Mouse (Mus musculus): ENCODE data around the gene Ptpn6.

DNA sequence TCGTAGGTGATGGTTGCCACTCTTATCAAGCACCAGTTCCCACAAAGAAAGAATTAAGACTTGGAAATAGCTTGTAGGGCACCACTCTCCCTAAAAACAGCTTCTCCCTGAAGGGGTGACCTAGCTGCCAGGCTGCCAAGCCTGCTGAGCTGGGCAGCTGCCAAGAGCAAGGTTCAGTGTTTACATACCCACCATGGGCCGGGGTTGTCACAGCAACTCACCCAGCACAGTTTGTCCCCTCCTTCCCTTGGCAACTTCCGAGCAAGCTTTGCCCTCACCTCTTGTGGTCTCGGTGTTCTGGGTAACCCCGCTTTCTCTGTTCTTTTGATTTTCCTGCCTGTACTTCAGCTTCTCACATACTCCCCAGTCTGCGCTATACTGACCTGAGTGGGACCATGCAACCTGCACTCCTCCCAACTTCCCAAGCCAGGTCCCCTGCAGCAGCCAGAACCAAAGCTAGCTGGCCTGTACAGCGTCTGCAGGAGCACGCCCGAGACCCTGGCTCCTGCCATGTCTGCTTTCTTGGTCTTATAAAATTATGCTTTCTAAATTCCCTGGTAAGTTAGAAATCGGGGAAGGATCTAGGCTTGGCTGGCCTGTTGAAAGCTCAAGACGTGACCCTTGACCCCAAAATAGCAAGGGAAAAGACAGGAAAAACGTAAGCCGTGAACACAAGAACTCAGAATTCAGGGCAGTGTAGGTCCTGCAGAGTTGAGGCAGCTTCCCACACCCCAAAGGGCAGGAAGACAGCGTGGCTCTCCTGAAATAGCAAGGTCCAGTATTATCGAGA, 44.2 kb downstream of the Ptpn6 start:
- TF ChIP-seq CTCF (IDR thresholded peaks at IDR 0.05 in 2 of 3, conservative IDR thresholded peaks at IDR 0.05 in 1 of 3; ENCODE audit: control insufficient read depth in 1 of 3, insufficient read depth in 1 of 3, low read depth in 2 of 3, low read length in 3 of 3, poor library complexity in 1 of 3, severe bottlenecking in 1 of 3) = no peak
- TF ChIP-seq MAZ (IDR thresholded peaks at IDR 0.05; ENCODE audit: low read depth, low read length) = no peak
- TF ChIP-seq TCF12 (IDR thresholded peaks at IDR 0.05; ENCODE audit: low read depth, low read length) = no peak
- TF ChIP-seq MAFK (IDR thresholded peaks at IDR 0.05; ENCODE audit: borderline replicate concordance, low read depth, low read length) = no peak
- TF ChIP-seq POLR2AphosphoS2 (IDR thresholded peaks at IDR 0.05; ENCODE audit: low read length) = no peak
- no peak for TF ChIP-seq ZKSCAN1 (IDR thresholded peaks at IDR 0.05; ENCODE audit: low read depth, low read length)
- TF ChIP-seq POLR2A (IDR thresholded peaks at IDR 0.05; ENCODE audit: control insufficient read depth in 1 of 2, insufficient read depth in 1 of 2, low read depth in 1 of 2, low read length in 2 of 2, poor library complexity in 1 of 2) = no peak
- no peak for TF ChIP-seq ELF1 (IDR thresholded peaks at IDR 0.05; ENCODE audit: low read depth, low read length)
- no peak for TF ChIP-seq GATA1 (IDR thresholded peaks at IDR 0.05; ENCODE audit: low read depth, low read length)
- TF ChIP-seq POLR2AphosphoS5 (IDR thresholded peaks at IDR 0.05; ENCODE audit: borderline replicate concordance, low read depth, low read length) = no peak
